Mouse (Mus musculus): ENCODE measurements around the gene Ptprd.

The Ptprd gene

DNA sequence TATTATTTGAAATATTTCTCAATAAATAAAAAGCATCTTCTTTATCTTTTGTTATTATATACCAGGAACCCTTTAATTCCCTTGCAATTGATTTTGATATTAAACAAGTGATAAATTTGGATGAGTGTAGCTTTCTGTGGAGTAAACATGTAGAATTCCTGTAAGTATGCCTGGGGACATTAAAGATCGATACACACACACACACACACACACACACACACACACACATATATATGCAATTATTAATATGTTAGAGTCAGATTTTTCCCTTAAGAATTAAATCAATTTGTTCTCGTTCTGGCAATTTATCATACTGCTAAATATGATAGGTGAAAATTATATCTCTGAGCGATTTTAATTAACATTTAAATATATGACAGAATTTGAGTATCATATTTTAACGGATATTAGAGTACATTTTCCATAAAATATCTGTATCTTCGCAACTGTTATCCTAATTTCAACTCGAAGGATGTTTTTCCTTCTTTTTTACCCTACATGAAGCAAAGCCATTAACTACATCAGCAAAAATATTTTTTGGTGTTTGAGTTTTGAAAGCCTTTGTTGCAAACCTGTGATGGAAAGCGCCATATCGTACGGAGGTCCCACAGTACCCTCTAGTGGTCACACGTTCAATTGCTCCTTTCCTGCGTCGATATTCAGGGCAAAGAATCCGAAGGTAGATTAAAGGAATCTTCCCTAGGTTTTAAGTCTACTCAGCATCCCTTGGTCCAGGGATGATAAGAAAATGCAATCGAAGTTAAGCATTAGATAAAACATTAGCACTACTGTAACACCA, 653.2 kb downstream of the Ptprd start:
- DNase-seq (ENCODE audit: low read depth, low spot score) = peak; percentile 73

DNA sequence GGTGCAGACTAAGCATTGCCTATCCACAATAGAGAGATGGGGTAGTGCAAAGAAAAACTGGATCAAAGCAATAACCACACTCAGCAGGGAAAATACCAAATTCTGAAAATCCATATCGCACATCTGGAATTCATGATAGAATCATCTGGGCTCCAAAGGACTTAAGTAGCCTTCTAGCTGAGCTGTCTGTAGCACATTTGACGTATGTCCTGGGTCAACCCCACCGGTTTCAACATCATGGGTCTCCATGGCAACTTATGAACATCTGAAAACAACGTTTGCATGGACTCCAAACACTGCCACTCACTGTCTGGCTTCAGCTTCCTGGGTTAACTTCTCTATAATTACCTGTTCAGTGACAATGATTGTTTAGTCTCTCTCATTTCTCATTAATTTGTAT, 655.9 kb downstream of the Ptprd start:
- DNase-seq (ENCODE audit: low read depth, low spot score) = no peak

DNA sequence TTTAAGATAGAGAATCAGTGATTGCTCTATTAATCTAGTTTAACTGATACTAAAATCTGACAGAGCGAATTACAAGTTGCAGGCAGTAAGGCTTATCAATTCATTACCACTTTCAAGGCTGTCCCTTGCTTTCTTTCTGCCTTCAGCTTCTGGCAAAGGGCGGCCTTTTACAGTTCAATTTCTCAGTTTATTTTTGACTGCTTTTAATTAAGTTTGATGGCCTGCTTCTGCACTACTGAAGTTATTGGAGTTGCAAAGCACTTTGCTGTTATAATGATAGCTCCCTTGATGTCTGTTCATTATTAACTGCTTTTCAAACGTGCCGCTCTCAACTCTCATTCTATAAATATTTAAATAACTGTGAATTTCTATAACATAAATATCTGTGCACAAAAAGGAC, 673.9 kb downstream of the Ptprd start:
- DNase-seq (ENCODE audit: low read depth, low spot score) = no peak

DNA sequence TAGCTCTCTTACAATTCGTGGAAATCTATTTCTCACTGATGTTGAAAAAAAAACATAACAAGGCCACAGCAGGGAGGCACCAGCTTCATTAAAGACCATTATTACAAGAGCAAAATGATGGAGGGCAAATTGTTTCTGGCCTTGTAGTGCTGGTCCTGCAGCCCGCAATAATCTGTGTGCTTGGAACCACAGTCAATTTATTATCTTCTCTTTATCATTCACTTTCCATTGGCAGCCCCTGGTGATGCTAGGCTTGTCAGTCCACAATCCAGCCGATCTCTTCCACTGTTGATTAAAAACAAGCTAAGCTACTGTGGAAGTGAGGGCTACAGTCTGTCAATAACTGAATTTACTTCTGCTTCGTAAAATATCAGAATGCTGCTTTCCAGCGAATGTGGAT, 674.4 kb downstream of the Ptprd start:
- no peak for DNase-seq (ENCODE audit: low read depth, low spot score)

DNA sequence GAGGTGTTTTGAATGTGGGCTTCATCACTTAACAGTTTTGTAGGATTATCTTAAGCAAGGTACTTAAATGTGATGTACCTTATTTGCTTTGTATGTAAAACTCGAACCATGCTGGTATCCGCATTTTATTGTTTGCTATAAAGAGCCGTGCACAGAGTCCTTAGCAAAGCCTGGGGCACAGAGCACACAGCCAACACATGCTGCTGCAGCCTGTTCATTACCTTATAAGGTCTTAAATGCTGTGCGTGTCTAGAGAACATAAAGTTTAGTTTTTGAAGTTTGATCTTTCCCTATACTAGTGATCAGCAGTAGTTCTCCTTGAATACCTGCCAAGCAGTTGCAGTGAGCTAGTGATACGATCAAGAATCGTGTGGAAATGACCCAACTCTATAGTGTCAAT, 676.2 kb downstream of the Ptprd start:
- no peak for DNase-seq (ENCODE audit: low read depth, low spot score)

DNA sequence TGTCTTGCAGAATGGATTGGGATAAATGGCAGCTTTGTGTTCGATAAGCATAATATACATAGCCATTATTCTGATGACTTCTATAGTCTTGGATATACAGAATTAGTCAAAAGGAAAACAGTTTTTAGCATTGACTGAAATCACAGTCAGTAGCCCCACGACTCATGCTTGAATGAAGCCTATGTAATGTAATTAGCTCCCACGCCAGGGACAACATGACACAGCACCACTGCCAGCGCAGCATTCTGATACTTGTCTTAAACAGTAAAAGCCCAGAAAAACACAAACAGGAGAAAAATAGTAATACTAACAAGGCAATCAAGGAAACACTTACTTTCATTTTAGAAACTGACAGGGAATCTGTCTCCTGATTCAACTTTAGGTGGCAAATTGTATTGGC, 677.2 kb downstream of the Ptprd start:
- peak; percentile 50 for DNase-seq (ENCODE audit: low read depth, low spot score)

DNA sequence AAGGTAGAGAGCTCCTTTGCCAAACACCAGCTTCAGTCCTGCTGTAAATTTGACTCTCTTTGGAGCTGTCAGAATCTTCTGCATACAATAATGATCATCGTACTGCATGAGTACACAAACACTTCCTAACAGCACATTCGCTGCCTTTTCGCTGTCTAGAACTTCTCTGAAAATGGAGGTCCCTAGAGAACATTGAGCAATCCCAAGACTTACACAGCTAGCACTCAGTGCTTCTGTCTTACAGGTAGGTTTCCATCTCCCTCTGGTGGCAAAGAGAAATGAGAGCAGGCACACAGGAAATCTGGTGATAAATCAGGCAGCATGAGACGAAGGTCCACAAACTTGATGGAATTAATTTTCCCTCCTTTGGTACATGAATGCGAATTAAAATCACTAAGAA, 692.6 kb downstream of the Ptprd start:
- DNase-seq (ENCODE audit: low read depth, low spot score) = peak; percentile 80

DNA sequence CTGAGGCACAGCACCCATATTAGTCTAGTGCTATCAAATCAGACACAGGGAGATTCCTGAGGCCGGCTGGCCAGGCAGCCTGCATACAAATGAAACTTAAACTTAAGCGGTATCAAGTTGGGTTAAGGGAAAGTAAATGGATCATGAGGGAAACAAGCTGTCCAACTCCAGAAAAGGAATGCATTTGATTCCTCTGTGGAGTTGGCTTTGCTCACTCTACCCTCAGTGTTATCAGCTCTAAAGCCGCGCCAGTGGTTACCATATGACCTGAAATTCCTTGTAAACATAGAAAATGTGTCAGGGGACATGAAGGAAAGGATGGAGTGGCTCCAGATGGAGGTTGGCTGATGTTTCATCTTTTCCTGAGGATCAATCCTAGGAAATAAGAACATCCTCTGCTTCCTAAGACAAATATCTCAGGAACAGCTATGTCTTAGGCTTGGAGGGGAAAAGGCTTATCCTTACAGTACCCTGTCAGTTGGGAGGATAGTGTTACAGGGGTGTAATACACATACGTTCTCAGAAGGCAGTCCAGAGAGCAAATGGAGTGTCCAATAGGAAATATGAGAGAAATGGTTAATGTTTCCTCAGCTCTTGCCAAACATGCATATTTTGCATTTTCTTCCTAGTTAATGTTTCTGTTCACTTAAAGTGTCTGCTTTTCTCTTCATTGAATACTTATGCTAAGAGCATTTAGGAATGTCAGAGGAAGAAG, 697.7 kb downstream of the Ptprd start:
- no peak for DNase-seq (ENCODE audit: low read depth, low spot score)

DNA sequence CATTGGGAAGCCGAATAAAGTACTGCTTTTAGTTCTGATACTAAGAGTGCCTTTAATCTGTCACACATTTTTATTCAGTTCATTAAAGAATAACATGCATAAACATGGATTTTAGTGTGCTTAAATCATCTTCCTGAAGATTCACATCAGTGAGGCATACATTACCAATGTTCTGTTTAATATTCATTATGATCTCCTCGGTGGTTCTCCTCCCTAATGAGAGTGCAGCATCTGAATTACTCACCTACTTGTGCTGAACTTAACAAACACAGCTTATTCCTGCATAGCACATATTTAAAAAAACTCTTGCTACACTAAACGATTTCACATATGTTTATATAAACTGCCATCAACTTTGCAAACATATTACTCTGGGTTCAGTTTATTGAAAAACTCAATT, 698.7 kb downstream of the Ptprd start:
- DNase-seq (ENCODE audit: low read depth, low spot score) = no peak

DNA sequence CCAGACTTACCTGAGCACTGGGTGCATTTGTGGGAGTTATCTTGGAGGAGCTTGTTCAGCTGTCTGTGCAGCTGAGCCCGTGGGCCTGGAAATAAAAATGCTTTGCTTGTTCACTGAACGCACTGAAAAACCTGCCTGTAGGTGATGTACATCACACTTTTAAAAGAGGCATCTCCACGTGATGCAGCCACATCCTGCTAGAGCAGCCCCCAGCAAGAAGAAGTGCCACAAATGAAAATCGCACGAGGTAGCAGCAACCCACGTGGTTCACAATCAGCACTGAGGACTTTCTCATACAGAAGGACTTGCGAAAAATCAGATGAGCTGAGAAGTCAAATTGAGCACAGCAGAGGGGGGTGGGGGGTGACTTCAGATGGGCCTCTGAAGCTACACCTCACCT, 757.7 kb downstream of the Ptprd start:
- DNase-seq (ENCODE audit: low read depth, low spot score) = peak; percentile 60

DNA sequence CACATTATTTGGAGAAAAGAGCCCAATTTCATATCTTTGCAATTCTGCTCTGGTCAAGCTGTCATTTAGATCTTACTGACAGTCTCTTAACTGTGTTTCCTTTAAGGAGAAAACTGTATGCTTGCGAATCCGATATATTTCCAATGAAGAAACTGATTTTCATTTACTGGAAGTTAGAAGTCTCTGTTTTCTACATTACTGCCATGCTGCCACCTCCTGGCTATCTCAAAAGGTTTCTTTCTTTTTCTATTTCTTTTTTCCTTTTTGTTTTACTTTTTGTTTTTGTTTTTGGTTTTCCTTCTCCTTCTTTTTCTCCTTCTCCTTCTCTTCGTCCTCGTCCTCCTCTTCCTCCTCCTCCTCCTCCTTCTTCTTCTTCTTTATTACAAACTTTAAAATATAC, 812.6 kb downstream of the Ptprd start:
- DNase-seq (ENCODE audit: low read depth, low spot score) = peak; percentile 35

DNA sequence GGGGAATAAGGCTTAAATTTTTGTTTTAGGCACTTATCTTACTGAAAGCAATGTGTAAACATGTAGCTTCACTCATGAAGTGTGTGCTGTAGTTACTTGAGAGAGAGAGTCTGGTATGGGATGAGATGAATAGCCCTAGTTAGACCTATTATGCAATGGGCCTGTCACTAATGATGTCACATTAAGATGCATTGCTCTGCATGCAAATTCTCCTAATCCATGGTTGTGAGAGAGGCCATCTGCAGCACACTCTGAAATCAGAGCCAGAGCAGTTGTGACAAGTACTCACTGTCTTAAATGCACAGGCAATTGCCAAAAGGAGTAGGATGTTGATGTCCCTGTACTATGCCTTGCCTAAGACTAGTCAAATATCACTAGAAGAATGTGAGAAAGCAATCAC, 850.0 kb downstream of the Ptprd start:
- DNase-seq (ENCODE audit: low read depth, low spot score) = peak; percentile 20

DNA sequence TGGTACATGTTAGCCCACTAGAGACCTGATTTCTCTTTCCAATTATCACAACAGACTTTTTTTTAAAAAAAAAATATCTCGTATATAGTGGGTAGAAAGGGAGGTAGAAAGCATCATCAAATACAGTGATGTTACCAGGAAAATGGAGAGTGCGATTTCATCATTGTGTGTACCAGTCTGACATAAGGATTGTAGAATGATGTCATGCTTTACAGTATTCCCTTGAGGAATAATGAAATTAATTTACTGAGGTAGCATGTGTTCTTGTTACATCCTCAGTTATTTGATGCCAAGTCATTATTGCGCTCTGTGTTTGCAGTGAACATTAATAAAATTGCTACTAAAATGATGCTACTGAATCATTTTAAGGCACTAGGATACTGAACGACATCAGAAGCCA, 884.6 kb downstream of the Ptprd start:
- no peak for DNase-seq (ENCODE audit: low read depth, low spot score)

DNA sequence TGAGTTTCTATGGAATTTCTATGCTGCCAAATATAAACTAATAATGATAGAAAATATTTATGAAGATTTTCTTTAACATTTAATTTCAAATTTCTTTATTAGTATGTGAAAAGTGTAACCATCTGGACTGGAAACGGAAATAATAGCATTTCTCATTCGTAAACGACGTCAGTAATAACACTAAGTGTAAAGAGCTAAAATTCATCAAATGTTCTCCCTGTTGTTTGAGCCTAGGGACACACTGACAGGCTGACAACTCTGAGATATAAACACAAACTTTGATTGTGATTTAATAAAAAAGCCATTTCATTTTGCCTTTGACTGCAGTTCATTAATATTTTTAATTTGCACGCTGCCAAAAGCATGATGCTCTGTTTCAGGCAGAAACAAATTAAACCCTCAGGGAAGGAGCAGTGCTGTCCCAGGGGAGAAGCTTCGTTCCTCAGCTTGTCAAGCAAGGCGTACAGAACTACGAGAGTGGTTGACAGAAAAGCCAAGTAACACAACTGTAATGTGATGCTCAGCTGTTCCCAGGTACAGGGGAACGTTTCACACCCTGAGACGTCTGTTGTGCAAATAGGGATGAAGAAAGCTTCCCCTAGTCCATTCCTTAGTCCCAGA, 894.6 kb downstream of the Ptprd start:
- peak; percentile 16 for DNase-seq (ENCODE audit: low read depth, low spot score)

DNA sequence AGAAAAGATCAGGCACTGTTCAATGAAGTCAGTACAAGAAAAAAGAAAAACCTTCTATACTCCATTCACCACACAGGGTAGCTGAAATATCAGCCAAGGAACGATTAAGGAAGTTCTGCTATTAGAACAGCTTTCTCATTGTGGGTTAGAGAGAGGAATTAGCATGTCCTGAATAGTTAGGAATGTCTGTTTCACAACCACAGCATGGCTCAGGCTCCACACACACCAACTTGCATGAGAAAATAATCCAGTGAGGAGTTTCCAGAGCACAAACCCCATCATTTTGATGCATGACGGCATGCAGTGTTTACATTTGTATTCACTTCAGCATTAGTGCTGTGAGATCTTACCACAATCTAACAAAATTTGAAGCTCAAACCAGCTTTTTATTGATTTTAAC, 895.1 kb downstream of the Ptprd start:
- DNase-seq (ENCODE audit: low read depth, low spot score) = no peak

DNA sequence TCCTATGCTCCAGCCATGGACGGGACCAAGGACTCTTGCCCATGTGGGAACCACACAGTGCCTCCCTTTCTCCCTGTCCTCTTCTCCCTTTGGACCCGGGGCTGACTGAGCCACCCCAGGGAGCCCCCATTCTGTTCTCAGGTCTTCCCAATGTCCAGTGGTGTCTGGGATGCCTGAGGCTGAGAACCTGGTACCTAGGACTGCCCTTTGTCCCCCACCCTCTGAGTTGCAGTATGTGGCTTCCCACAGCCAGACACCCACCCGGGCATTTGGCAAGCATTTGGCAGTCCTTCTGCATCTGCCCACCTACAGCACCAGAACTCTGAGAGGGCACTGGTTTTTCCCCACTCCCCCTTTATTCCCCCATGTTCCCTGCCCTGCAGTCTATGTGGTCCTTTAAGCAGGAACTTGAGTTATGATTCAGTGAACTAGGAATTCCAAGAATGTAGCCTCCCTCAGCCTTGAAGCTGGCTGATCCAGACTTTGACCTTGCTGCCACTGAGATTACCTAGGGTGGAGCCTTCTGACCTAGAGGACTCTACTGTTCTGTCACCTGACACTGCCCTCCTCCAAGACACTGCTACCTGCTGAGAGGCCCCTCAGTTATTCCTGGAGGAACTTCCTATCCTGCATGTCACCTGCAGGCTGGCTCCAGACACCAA, 901.5 kb downstream of the Ptprd start:
- no peak for DNase-seq (ENCODE audit: low read depth, low spot score)

DNA sequence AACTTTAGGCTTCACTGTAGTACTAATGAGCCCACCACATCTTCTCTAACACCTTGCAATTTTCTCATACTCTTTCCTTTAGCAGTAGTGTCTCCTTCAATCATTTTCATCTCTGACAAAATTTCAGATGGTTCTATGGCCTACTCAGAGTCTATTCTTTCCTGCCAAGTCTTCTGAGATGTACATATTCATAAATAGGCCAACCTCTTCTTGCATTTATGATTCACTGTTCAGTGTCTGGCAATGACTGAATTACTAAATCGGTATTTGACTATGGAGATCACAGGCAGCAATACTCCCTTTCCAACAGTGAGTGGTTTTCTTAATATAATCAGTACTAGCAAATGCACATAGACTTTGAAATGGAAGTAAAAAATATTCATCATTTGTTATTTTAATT, 928.3 kb downstream of the Ptprd start:
- peak; percentile 51 for DNase-seq (ENCODE audit: low read depth, low spot score)

DNA sequence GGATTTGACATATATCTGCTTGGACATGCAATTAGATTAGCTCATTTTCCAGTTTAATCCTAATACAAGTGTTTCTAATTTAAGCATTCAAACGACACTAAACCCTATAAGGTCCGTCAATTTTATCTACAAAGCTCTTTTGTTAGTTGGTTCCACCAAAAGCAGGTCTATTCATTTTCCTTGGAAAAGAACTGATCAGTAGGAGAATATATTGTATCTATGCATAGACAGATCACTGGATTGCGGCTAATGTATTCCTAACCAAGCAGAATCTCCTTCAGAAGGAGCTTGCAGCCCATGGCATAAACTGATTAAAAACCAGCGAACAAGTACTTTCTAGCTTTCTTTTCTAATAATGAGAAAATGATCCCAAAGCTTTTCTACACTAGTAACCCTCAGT, 933.8 kb downstream of the Ptprd start:
- DNase-seq (ENCODE audit: low read depth, low spot score) = no peak

DNA sequence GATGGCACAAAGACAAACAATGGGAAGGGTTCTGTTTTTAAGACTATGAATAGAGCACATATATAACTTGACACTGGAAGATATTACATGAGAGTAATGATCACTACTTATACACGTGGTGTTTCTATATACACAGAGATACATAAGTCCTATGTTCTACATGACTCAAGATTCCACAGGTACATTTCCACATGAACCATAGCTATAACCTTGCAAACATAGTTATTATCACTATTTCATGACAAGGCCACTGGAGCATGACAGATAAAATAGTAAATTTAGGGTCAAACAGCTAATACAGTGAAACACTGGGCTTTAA, 951.8 kb downstream of the Ptprd start:
- no peak for DNase-seq (ENCODE audit: low read depth, low spot score)

DNA sequence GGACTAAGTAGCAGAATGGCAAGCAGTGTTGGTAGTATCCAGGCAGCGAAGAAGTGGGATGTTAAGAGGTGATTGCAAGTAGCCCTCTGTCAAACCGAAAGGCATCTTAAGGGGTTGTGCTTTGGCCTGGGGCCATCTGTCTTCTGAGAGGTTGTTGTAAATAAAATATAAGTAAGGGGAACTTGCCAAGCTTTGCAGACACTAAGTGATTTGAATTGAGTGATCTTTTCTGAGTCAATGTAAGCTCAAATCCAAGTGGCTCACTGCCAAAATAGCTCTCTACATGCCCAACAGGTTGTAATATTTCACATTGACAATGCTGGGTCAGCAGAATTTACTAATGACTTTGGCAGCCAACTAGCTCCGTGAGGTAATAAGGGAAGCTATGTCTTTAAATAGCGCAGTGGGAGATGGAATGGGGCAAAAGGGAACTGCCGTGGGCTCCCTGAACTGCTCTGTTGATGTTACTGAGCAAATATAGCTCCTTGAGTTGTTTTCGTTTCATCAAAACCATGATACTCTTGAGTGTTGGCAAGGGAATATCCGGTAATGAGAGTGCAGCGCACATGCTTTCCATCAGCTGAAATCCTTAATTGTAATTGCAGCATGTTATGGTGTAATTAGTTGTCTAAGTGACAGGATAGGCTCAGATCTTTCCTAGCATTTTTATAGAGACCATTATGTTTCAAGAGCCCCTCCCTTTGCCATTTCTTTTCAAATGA, 952.4 kb downstream of the Ptprd start:
- peak; percentile 29 for DNase-seq (ENCODE audit: low read depth, low spot score)

DNA sequence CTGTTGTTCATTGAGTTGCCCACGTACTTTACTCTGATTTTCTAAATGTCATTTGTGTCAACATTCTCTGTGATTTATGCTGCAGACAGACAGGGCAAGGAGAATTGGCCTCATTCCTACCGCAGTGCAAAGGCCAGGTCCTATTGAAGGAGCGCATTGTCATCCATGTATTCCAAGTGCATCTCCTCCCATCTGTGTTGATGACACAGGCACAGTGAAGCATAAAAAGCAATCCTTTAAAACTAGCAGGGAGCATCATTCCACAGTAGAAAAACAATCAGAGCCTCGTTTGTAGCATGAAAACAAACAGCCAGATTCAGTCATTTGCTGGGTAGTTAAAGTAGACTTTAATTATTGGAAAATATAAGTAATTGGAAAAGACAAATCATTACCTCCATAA, 960.6 kb downstream of the Ptprd start:
- DNase-seq (ENCODE audit: low read depth, low spot score) = peak; percentile 10

DNA sequence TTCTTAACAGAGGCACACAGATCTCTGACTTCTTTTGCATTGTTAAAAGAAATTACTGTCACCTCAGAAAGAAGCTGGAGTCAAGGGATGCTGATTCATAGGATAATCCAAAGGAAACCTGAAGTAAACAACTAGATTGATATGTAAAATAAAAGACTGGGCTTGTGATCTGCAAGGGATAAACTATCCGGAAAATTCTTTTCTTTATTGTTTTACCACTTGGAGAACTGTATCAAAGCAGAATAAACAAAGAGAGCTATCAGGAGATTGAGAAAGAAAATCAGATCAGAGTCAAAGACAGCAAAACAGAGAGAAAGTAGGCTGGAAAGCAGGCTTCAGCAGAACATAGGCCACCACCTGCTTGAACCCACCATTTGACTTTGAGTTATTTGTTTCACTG, 962.0 kb downstream of the Ptprd start:
- no peak for DNase-seq (ENCODE audit: low read depth, low spot score)
